Comparison of ENCODE assay signal across 13 mouse cellular contexts in genomic region chr5:112521703-112522527, GRCm38 (mm10). TPM values are rescaled to one million over a fixed set of nuclear protein-coding genes. Genes with fewer than 3 reads are reported as not detected.
A peak's percentile ranks its signal among the peaks of the same experiment; 100 is the strongest.
DNase-seq lines count a peak whose midpoint lies in the region; ATAC-seq and TF ChIP-seq lines count a peak whose summit lies in the region.
"Had no signal": no experiment of that assay in that cellular context is flagged by ENCODE, and none has a peak within 500 bp of the region (broad histone marks: within the 10 kb centered on the region; RNA-seq: fewer than 3 reads in every experiment).

No protein-coding gene starts in this region.

- peaks cover 36% of the 10 kb centered on the region for H3K27me3 ChIP-seq in heart, embryonic 13.5 days (replicated peaks)
- H3K27me3 ChIP-seq in E14TG2a.4 (ENCODE audit: insufficient read depth, low read length): peaks cover 13% of the 10 kb centered on the region
- no peaks in the 10 kb centered on the region for H3K27me3 ChIP-seq in forebrain, embryonic 13.5 days
- H3K27me3 ChIP-seq in midbrain, embryonic 11.5 days (ENCODE audit: control insufficient read depth, insufficient read depth, low read length): peaks cover 5% of the 10 kb centered on the region; the same call in 1 of the 2 replicates

- no peak for DNase-seq in heart, adult 9 months (ENCODE audit: low spot score in 2 of 2)
- DNase-seq in midbrain, embryonic 11.5 days (ENCODE audit: low spot score, missing footprints): peak; percentile 92
- DNase-seq in right cerebral cortex, adult 18-20 months: no peak
- no peak for DNase-seq in embryo, embryonic 10.5 days (ENCODE audit: low spot score)
- DNase-seq: gastrocnemius, adult 2 months; kidney, postnatal 36 days; thymus, postnatal 36 days had no signal

- WGBS in heart, embryonic 13.5 days: 15% methylated on average over 19 of the region's 19 CpGs
- 10% methylated on average over 19 of the region's 19 CpGs for WGBS in forebrain, embryonic 13.5 days
- 11% methylated on average over 19 of the region's 19 CpGs for WGBS in midbrain, embryonic 11.5 days

- H3K4me3 ChIP-seq in heart, embryonic 13.5 days: no peak overlapping the region
- peak overlapping the region; percentile 23 for H3K4me3 ChIP-seq in E14TG2a.4 (replicated peaks; ENCODE audit: low read length)
- no peak overlapping the region for H3K4me3 ChIP-seq in forebrain, embryonic 13.5 days
- no peak overlapping the region for H3K4me3 ChIP-seq in midbrain, embryonic 11.5 days (ENCODE audit: low read depth, low read length)
- H3K4me3 ChIP-seq: gastrocnemius, adult 2 months had no signal

- H3K4me2 ChIP-seq in heart, embryonic 13.5 days: peak overlapping the region; percentile 38
- peak overlapping the region; percentile 33 for H3K4me2 ChIP-seq in forebrain, embryonic 13.5 days
- peak overlapping the region; percentile 23 for H3K4me2 ChIP-seq in midbrain, embryonic 11.5 days

- no peak overlapping the region for H3K27ac ChIP-seq in heart, embryonic 13.5 days (replicated peaks)
- peak overlapping the region; percentile 74 for H3K27ac ChIP-seq in forebrain, embryonic 13.5 days
- no peak overlapping the region for H3K27ac ChIP-seq in midbrain, embryonic 11.5 days (ENCODE audit: low read depth, low read length)
- H3K27ac ChIP-seq: gastrocnemius, adult 2 months; liver, embryonic 14.5 days had no signal

- no peak for ATAC-seq in heart, embryonic 13.5 days (ENCODE audit: extremely low read depth, insufficient number of reproducible peaks, low FRiP score, low TSS enrichment)
- ATAC-seq in forebrain, embryonic 13.5 days: peak; percentile 39; the same call in 1 of the 2 replicates
- peak; percentile 25; the same call in 1 of the 2 replicates for ATAC-seq in midbrain, embryonic 11.5 days (ENCODE audit: low FRiP score)
- no peak for ATAC-seq in erythroblast, adult 5-6 weeks (replicated peaks; ENCODE audit: low FRiP score, poor library complexity, severe bottlenecking)

- 0 out of 2 replicates have a peak overlapping the region, but pooled peaks have one; percentile 10 for H3K9ac ChIP-seq in heart, embryonic 13.5 days
- 0 out of 2 replicates have a peak overlapping the region, but pooled peaks have one; percentile 21 for H3K9ac ChIP-seq in forebrain, embryonic 13.5 days
- H3K9ac ChIP-seq in midbrain, embryonic 11.5 days (ENCODE audit: low read length): peak overlapping the region; percentile 33; the same call in 1 of the 2 replicates
- H3K9ac ChIP-seq: liver, embryonic 14.5 days had no signal

- peaks cover 42% of the 10 kb centered on the region for H3K4me1 ChIP-seq in heart, embryonic 13.5 days
- H3K4me1 ChIP-seq in E14TG2a.4 (replicated peaks; ENCODE audit: low read depth, low read length): peaks cover 42% of the 10 kb centered on the region
- peaks cover 57% of the 10 kb centered on the region for H3K4me1 ChIP-seq in forebrain, embryonic 13.5 days
- H3K4me1 ChIP-seq in midbrain, embryonic 11.5 days (ENCODE audit: control insufficient read depth, insufficient read depth, low read length): peaks cover 25% of the 10 kb centered on the region

- H3K36me3 ChIP-seq in heart, embryonic 13.5 days: no peaks in the 10 kb centered on the region
- no peaks in the 10 kb centered on the region for H3K36me3 ChIP-seq in E14TG2a.4 (ENCODE audit: insufficient read depth, low read length)
- H3K36me3 ChIP-seq in forebrain, embryonic 13.5 days (ENCODE audit: poor library complexity, severe bottlenecking): 0 out of 2 replicates have a peak, but pooled peaks cover 4% of the 10 kb centered on the region
- no peaks in the 10 kb centered on the region for H3K36me3 ChIP-seq in midbrain, embryonic 11.5 days (ENCODE audit: control insufficient read depth, insufficient read depth, low read length)

- no peak for TF ChIP-seq CTCF in E14TG2a.4 (conservative IDR thresholded peaks at IDR 0.05; ENCODE audit: low read length)

- H3K9me3 ChIP-seq in heart, embryonic 13.5 days: no peaks in the 10 kb centered on the region
- no peaks in the 10 kb centered on the region for H3K9me3 ChIP-seq in E14TG2a.4 (ENCODE audit: low read length)
- H3K9me3 ChIP-seq in forebrain, embryonic 13.5 days (replicated peaks): no peaks in the 10 kb centered on the region
- H3K9me3 ChIP-seq in midbrain, embryonic 11.5 days (ENCODE audit: control insufficient read depth, low read length): no peaks in the 10 kb centered on the region

RNA-seq across cellular contexts. Expression of gene Sez6l, which starts 55.1 kb away (rescaled TPM):
- polyA plus RNA-seq in heart, embryonic 13.5 days (2015; fragmentation: Nextera tagmentation; extraction: Ambion mirVana): 0.29 and 0.33 TPM in 2 replicates
- 22.5 and 24.0 TPM in 2 replicates for polyA plus RNA-seq in forebrain, embryonic 13.5 days (2015; fragmentation: Nextera tagmentation; extraction: Ambion mirVana)
- 2.6 TPM in 2 replicates for polyA plus RNA-seq in midbrain, embryonic 11.5 days (2014; fragmentation: Nextera tagmentation; extraction: Ambion mirVana)
- total RNA-seq in erythroblast, adult 5-6 weeks (2015; ENCODE audit: low replicate concordance): not detected in 2 replicates
- not detected in 2 replicates for total RNA-seq in erythroblast, adult 5-6 weeks (2017; ENCODE audit: low replicate concordance)
- total RNA-seq: gastrocnemius, adult 2 months; neutrophil, adult 5-6 weeks had no signal

Comparison
In these comparisons a context has a peak if more than half of its experiments do, and no peak if none do; other contexts are left out.
1. ATAC-seq: peak in forebrain, embryonic 13.5 days (single experiment) and midbrain, embryonic 11.5 days (single experiment); none in heart, embryonic 13.5 days (single experiment) and erythroblast, adult 5-6 weeks (single experiment).
2. Peak in every context shown above with its lines, with median percentiles within 50 percentile points of each other: H3K4me2 ChIP-seq and H3K9ac ChIP-seq.